Mouse (Mus musculus) lung, adult 2 months (tissue): ENCODE results near the gene Nudt14. TPM values are rescaled to one million over a fixed set of nuclear protein-coding genes. Genes with fewer than 3 reads are reported as not detected.

ENCODE experiments used
- DNase-seq: peaks from one replicate; pipeline ENCODE4 v3.0.0; 2022
- H3K4me1 ChIP-seq: fragments of 200-500 bp; 2 replicates; pipeline ENCODE4 v1.6.1; 2011; ENCODE audit warnings: low read length; ENCODE audit not compliant: control insufficient read depth, insufficient read depth
- H3K4me3 ChIP-seq: fragments of 200-500 bp; replicated peaks from 2 replicates; pipeline ENCODE3; 2011; ENCODE audit warnings: low read depth, mild to moderate bottlenecking, control low read depth, low read length; ENCODE audit errors: extremely low read depth
- CTCF ChIP-seq: fragments of 200-500 bp; IDR thresholded peaks from 2 replicates; pipeline ENCODE4 v1.5.1; 2011; ENCODE audit warnings: mild to moderate bottlenecking, low read length, control low read depth; ENCODE audit not compliant: insufficient read depth
- POLR2A ChIP-seq: fragments of 200-500 bp; IDR thresholded peaks from 2 replicates; pipeline ENCODE4 v1.6.1; 2011; ENCODE audit warnings: low read depth, mild to moderate bottlenecking, control low read depth, low read length, borderline replicate concordance; ENCODE audit errors: extremely low read depth
- WGBS: fragments of 180-500 bp; shearing (Covaris S2); methylation state at CpG from one replicate; pipeline ENCODE4 v1.1.7; 2018; 5-methylcytosine and 5-hydroxymethylcytosine counted together
- polyA plus RNA-seq: library from polyadenylated mRNA; depleted of rRNA; stranded (reverse); fragments of >200 nt; gene quantifications from 2 replicates; pipeline ENCODE4 v1.2.3, GENCODE M21; 2012

Gene Nudt14
- polyA plus RNA-seq, 1 experiment = 43.4 TPM

DNA sequence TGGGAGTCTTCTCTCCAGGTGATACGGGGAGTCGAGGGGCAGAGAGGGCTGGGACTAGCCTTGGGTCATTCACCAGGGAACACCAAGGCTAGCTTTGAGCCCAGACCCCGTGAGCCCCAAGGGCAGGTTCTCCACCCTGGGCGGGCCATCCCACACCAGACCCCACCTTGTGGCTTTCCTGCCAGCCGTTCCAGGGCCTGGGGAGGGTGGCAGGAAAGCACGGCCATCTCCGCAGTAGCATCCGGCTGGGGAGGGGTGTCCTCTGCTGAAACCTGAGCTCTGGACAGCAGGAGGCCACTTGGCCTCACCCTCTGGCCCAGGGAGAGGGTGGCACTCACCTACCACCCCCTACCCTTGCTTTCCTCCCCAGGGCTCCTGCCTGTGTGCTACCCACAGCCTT is 24.0 kb downstream of the Nudt14 start:
- TF ChIP-seq POLR2A (no peak), CTCF (no peak)
- peaks cover 9% of the 10 kb centered on the region; the same call in 1 of the 2 replicates for H3K4me1 ChIP-seq
- WGBS = 38% methylated on average over 8 of the region's 8 CpGs
- H3K4me3 ChIP-seq = no peak overlapping the region
- no peak for DNase-seq

DNA sequence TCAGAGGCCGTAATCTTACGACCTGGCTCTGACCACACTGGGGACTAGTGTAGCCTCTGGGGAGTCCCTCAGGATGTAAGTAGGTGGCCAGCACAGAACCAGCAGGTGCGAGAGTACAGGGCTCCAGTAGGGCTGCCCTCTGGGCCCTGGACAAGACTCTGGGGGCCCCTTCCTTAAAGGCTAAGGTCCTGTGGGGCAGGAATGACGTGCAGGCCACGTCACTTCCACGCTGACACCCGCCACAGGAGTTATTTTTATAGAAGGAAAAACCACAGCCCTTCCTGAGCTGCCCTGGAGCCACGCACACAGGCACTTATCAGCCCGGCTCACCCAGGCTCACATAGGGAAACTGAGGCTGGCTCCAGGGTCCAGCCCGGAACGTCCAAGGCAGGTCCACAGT is 24.4 kb downstream of the Nudt14 start:
- Histone ChIP-seq H3K4me3 (no peak overlapping the region), H3K4me1 (peaks cover 9% of the 10 kb centered on the region; the same call in 1 of the 2 replicates)
- no peak for DNase-seq
- 54% methylated on average over 11 of the region's 11 CpGs for WGBS
- TF ChIP-seq CTCF (no peak), POLR2A (peak; percentile 47; the same call in 1 of the 2 replicates)

DNA sequence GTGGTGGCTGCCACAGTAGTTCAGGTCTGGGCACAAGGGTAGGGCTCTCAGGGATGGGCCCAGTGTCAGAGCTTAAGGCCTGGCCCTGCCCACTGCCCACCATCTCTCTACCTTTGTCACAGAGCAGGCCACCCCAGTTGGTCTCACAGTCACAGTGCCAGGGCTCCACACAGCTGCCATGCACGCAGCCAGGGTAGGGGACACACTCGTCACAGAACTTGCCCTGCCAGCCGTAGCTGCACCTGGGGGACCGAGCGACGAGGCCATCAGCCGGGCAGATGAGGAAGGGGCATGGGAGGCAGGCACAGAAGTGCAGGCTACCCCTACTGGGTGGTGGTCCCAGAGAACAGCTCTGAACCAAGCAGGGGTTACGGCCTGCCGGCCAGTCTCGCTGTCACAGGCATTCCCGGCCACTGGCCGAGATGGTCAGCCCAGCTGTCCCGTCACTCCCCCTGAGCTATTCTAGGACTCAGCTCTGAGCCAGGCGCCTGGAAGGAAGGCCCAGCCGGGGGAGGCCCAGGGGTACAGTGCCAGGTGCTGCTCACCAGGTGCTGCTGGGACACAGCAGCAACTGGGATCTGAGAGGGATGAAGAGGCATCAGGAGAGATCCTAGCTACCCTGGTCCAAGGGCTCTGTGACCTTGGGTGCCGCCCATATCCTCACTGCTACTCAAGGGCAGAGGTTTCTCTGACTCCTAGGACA is 25.1 kb downstream of the Nudt14 start:
- TF ChIP-seq POLR2A (no peak), CTCF (no peak)
- no peak for DNase-seq
- WGBS = 91% methylated on average over 16 of the region's 16 CpGs
- Histone ChIP-seq H3K4me1 (peaks cover 9% of the 10 kb centered on the region; the same call in 1 of the 2 replicates), H3K4me3 (no peak overlapping the region)

DNA sequence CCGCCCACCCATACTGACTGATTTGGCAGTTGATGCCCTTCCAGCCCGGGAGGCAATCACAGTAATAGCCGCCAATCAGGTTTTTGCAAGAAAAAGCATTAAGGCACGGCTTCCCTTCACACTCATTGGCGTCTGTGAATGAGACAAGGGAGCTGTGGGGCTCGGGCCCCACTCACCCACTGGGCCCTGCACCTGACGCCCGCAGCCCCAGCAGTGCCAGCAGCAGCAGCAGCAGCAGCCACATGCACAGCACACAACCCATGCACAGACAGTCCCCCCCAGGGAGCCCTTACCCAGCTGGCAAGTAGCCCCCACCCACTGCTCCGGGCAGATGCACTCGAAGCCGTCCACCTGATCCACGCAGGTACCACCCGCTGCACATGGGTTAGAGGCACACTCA is 26.3 kb downstream of the Nudt14 start:
- WGBS = 86% methylated on average over 13 of the region's 13 CpGs

DNA sequence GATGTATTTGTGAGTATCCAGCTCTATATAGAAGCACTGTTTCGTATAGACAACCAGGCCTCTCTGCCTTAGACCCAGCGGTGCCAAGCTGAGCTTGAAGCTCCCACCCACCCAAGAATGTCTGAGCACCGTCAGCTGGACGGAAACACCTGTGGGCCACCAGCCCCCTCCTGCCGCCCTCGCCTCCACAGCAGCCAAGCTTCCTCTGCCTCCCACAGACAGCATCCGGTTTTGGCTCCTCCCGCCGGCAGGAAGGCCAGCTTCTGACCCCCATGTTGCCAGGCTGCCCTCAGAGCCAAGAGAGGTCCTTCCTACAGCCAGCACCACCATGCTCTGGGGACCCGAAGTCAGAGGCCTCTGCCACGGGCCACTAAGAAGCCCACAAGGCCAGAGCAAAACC is 27.4 kb downstream of the Nudt14 start:
- TF ChIP-seq POLR2A (no peak), CTCF (no peak)
- DNase-seq = no peak
- WGBS = 46% methylated on average over 11 of the region's 11 CpGs
- peaks cover 9% of the 10 kb centered on the region; the same call in 1 of the 2 replicates for H3K4me1 ChIP-seq
- H3K4me3 ChIP-seq = no peak overlapping the region

More for the DNA sequence above, 26.3 kb downstream of the Nudt14 start:
- Histone ChIP-seq H3K4me3 (no peak overlapping the region), H3K4me1 (peaks cover 9% of the 10 kb centered on the region; the same call in 1 of the 2 replicates)
- no peak for DNase-seq
- TF ChIP-seq CTCF (no peak), POLR2A (no peak)

DNA sequence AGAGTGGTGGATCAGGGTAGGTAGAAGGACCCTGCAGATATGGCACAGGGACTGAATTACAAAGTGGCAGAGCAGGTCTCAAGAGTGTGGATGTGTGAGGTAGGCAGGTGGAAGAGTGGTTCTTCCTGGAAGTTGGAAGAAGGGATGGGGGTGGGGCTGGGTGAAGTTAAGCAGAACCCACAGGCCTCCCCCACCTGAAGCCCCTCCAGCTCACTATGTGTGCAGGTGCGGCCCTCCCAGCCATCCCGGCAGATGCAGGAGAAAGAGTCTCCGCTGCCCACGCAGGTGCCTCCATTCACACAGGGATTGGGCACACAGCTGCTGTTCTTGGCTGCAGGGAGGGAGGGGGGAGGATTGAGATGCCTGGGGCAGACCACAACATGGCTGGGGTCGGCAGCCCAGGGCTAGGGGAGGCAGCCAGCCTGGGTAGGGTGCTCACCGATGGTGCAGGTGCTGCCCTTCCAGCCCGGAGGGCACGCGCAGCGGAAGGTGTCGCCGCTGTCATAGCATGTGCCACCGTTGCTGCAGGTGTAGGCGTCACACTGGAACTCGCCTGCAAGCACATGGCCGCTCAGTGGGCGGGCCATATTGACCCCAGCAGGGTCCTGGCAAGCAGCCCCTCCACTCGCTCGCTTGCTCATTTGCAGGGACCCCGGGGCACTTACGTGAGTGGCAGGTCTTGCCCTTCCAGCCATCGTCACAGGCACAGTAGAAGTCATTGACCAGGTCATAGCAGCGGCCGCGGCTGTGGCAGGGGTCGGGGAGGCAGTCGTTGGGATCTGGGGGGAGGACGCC is 28.8 kb downstream of the Nudt14 start:
- 86% methylated on average over 28 of the region's 28 CpGs for WGBS
- DNase-seq = no peak

DNA sequence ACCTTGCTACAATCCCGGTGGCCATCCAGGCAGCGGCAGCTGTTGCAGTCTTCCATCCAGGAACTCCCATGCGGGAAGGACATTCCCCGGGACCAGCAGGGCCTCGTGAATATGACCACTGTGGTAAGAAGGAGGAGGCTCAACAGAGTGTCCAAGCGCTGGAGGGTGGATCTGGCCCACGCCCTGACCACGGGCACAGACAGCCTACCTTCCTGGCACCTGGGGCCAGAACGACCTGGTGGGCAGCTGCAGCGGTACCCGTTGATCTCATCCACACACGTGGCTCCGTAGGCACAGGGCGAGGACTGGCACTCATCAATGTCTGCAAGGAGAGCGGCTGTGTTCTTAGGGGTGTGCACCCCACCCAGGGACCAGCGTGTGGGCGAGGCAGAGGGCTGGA is 30.2 kb downstream of the Nudt14 start:
- no peak for DNase-seq
- Histone ChIP-seq H3K4me1 (no peaks in the 10 kb centered on the region), H3K4me3 (no peak overlapping the region)
- TF ChIP-seq CTCF = no peak
- TF ChIP-seq POLR2A = no peak
- WGBS = 90% methylated on average over 17 of the region's 17 CpGs

More for the DNA sequence above, 28.8 kb downstream of the Nudt14 start:
- Histone ChIP-seq H3K4me3 (no peak overlapping the region), H3K4me1 (0 out of 2 replicates have a peak, but pooled peaks cover 2% of the 10 kb centered on the region)
- TF ChIP-seq CTCF = no peak

DNA sequence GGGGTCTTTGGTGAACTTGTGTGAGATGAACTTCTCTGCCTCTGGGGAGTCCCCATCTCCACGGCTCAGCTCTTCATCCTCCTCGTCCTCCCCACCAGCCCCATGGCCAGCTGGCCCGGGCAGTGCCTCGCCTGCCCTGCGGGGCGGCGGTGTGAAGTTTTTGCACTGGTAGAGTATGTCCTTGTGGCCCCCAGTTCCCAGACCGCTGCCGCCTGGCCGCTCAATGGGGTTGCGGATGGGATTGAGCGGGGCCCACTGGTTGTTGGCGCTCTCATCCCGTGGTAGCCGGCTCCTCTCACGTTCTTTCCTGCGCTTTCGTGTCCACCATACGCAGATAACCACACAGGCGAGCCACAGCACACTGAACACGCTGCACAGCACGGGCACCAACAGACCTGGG is 32.9 kb downstream of the Nudt14 start:
- Histone ChIP-seq H3K4me1 (no peaks in the 10 kb centered on the region), H3K4me3 (no peak overlapping the region)
- no peak for TF ChIP-seq POLR2A
- TF ChIP-seq CTCF = no peak
- WGBS = 93% methylated on average over 22 of the region's 22 CpGs
- no peak for DNase-seq

DNA sequence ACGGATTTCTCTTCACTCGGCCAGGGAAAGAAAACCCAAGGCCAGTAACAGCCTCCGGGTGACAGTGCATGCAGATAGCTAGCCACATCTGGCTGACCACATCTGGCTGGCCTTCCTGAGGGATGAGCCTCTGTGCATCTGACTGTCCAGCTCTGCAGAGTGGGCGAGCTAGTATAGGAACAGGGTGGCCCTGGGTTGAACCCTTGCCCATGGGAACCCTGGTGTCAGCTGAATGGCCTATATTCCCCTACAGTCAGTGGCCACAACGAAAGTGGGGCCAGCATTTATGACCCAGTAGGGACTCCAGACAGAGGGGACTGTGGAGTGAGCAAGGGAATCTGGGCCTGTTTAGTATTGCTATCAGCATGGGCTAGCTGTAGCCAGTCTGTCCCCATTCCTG is 36.9 kb downstream of the Nudt14 start:
- no peaks in the 10 kb centered on the region for H3K4me1 ChIP-seq
- WGBS = 94% methylated on average over 5 of the region's 5 CpGs
- no peak overlapping the region for H3K4me3 ChIP-seq
- DNase-seq = no peak
- no peak for TF ChIP-seq CTCF
- no peak for TF ChIP-seq POLR2A

DNA sequence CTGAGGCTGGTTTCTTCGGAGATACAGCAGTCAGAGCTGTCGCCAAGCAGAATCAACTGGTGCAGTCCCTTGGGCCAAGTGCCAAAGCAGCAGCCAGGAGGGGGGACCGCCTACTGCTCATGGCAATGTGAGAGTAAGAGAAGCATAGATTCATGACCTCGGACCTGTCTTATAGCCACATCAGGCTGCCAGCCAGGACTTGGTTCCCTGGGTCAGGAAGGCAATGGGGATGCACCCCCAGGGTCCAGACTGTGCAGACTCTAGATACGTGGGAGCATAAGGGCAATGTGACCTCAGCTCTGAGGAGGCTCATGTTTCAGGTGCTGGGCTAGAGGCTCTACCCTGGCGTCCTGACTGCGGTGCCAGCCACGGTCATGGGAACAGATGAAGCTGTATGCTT is 38.0 kb downstream of the Nudt14 start:
- no peak for TF ChIP-seq POLR2A
- TF ChIP-seq CTCF = no peak
- H3K4me3 ChIP-seq = no peak overlapping the region
- WGBS = 59% methylated on average over 8 of the region's 8 CpGs
- no peaks in the 10 kb centered on the region for H3K4me1 ChIP-seq
- DNase-seq = no peak
